Mouse (Mus musculus) heart, adult 2 months (tissue): ENCODE results near the gene Irx6. TPM values are rescaled to one million over a fixed set of nuclear protein-coding genes. Genes with fewer than 3 reads are reported as not detected.

Experiments used
- DNase-seq, 2 experiments: peaks; one replicate each; pipeline ENCODE4 v3.0.0; 2021
- H3K27ac ChIP-seq: fragments of 200-600 bp; 2 replicates; pipeline ENCODE4 v1.8.1; 2022
- H3K27me3 ChIP-seq: fragments of 200-500 bp; 2 replicates; pipeline ENCODE4 v1.6.1; 2012; ENCODE audit warnings: mild to moderate bottlenecking, low read length, inconsistent platforms, mixed read lengths; ENCODE audit not compliant: control insufficient read depth, insufficient read depth
- H3K36me3 ChIP-seq: fragments of 200-500 bp; 2 replicates; pipeline ENCODE4 v1.6.1; 2012; ENCODE audit warnings: low read length, inconsistent platforms; ENCODE audit not compliant: control insufficient read depth, insufficient read depth
- H3K4me1 ChIP-seq: fragments of 200-500 bp; 2 replicates; pipeline ENCODE4 v1.6.1; 2011; ENCODE audit warnings: low read length; ENCODE audit not compliant: control insufficient read depth, insufficient read depth
- H3K4me3 ChIP-seq: fragments of 200-600 bp; 2 replicates; pipeline ENCODE4 v1.8.1; 2022
- H3K79me2 ChIP-seq: fragments of 200-500 bp; replicated peaks from 2 replicates; pipeline ENCODE4 v1.6.1; 2012; ENCODE audit warnings: mild to moderate bottlenecking, inconsistent platforms, low read length, moderate library complexity, mixed read lengths; ENCODE audit not compliant: control insufficient read depth, insufficient read depth
- H3K9ac ChIP-seq: fragments of 200-500 bp; 2 replicates; pipeline ENCODE4 v1.6.1; 2012; ENCODE audit warnings: low read depth, mild to moderate bottlenecking, control low read depth, inconsistent platforms, low read length, mixed read lengths
- CTCF ChIP-seq: fragments of 200-600 bp; IDR thresholded peaks from 2 replicates; pipeline ENCODE4 v1.8.1; 2022; ENCODE audit warnings: antibody characterized with exemption, mild to moderate bottlenecking, moderate library complexity
- EP300 ChIP-seq: fragments of 200-500 bp; IDR thresholded peaks from 2 replicates; pipeline ENCODE4 v1.6.1; 2011; ENCODE audit warnings: low read depth, low read length, control low read depth; ENCODE audit not compliant: insufficient read depth
- POLR2A ChIP-seq: fragments of 200-500 bp; IDR thresholded peaks from 2 replicates; pipeline ENCODE4 v1.6.1; 2011; ENCODE audit warnings: mild to moderate bottlenecking, low read depth, low read length, control low read depth; ENCODE audit not compliant: insufficient read depth
- WGBS: fragments of 180-500 bp; shearing (Covaris S2); methylation state at CpG from one replicate; pipeline ENCODE4 v1.1.7; 2018; 5-methylcytosine and 5-hydroxymethylcytosine counted together
- intact Hi-C: fragments of 180-260 bp; cut with DNase I; formaldehyde crosslinking; loops from one replicate; pipeline ENCODE4 v1.15.1; 2025
- polyA plus RNA-seq: library from polyadenylated mRNA; depleted of rRNA; stranded (reverse); fragments of >200 nt; gene quantifications from 2 replicates; pipeline ENCODE4 v1.2.3, GENCODE M21; 2012
- total RNA-seq, 2 experiments: library from RNA; stranded (reverse); gene quantifications; 2 replicates each; pipeline ENCODE4 v1.2.3; 2021

Irx6 gene
- total and polyA plus RNA-seq, 3 experiments: 0.04 TPM; not detected in 2

DNA sequence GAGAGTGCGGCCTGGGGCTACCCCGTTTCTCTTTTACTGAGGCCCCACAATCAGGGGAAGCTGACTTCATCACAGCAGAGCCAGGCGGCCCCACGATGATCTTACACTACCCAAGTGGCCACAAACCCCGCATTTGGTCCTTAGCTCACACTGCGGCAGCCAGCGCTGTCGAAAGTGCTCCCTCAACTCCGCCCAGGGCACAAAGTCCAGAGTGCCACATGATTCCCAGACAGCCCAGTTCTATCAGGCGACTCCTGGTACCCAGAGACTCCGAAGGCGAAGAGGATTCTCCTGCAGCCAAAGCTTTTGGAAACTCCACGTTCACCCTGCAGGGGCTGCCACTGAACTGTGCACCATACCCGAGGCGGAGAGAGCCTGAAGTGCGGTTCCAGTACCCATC lies 4.3 kb downstream of the Irx6 start:
- Histone ChIP-seq H3K27ac (no peak overlapping the region), H3K36me3 (no peaks in the 10 kb centered on the region), H3K79me2 (no peaks in the 10 kb centered on the region), H3K4me1 (no peaks in the 10 kb centered on the region), H3K4me3 (no peak overlapping the region), H3K27me3 (peaks cover 7% of the 10 kb centered on the region), H3K9ac (no peak overlapping the region)
- 22% methylated on average over 16 of the region's 16 CpGs for WGBS
- TF ChIP-seq POLR2A: no peak
- TF ChIP-seq CTCF: no peak
- no peak for TF ChIP-seq EP300
- intact Hi-C loops: no loop called here
- DNase-seq: no peak

- Histone ChIP-seq H3K36me3 (no peaks in the 10 kb centered on the region), H3K27me3 (no peaks in the 10 kb centered on the region), H3K27ac (no peak overlapping the region), H3K4me1 (peaks cover 2% of the 10 kb centered on the region), H3K79me2 (no peaks in the 10 kb centered on the region), H3K9ac (no peak overlapping the region), H3K4me3 (no peak overlapping the region)
- 74% methylated on average over 5 of the region's 5 CpGs for WGBS
- intact Hi-C loops: no loop called here
- DNase-seq: no peak
- TF ChIP-seq CTCF: no peak
- no peak for TF ChIP-seq EP300
- no peak for TF ChIP-seq POLR2A
These were observed 23.3 kb downstream of the Irx6 start for GRCm38 (mm10) chr8:92697361-92697760.

- H3K9ac ChIP-seq: no peak overlapping the region
These were observed 24.3 kb downstream of the Irx6 start for GRCm38 (mm10) chr8:92698411-92698810.

GRCm38 (mm10) chr8:92699922-92700540 lies 25.9 kb downstream of the Irx6 start:
- H3K4me1 ChIP-seq: peaks cover 3% of the 10 kb centered on the region
- no peaks in the 10 kb centered on the region for H3K27me3 ChIP-seq
- no peaks in the 10 kb centered on the region for H3K79me2 ChIP-seq
- WGBS: 77% methylated on average over 8 of the region's 8 CpGs
- TF ChIP-seq POLR2A: no peak
- no peak for TF ChIP-seq CTCF
- TF ChIP-seq EP300: no peak
- no peak overlapping the region for H3K9ac ChIP-seq
- H3K36me3 ChIP-seq: peaks cover 3% of the 10 kb centered on the region; the same call in 1 of the 2 replicates
- H3K27ac ChIP-seq: no peak overlapping the region
- DNase-seq: no peak
- no peak overlapping the region for H3K4me3 ChIP-seq
- intact Hi-C loops: no loop called here

More at GRCm38 (mm10) chr8:92698411-92698810, 24.3 kb downstream of the Irx6 start:
- H3K27ac ChIP-seq: no peak overlapping the region
- 63% methylated on average over 3 of the region's 3 CpGs for WGBS
- H3K36me3 ChIP-seq: no peaks in the 10 kb centered on the region
- no peak for DNase-seq
- no peak overlapping the region for H3K4me3 ChIP-seq
- H3K27me3 ChIP-seq: no peaks in the 10 kb centered on the region
- intact Hi-C loops: no loop called here
- peaks cover 2% of the 10 kb centered on the region for H3K4me1 ChIP-seq
- TF ChIP-seq EP300 (no peak), POLR2A (no peak), CTCF (no peak)
- no peaks in the 10 kb centered on the region for H3K79me2 ChIP-seq

- Histone ChIP-seq H3K4me1 (peaks cover 3% of the 10 kb centered on the region), H3K79me2 (no peaks in the 10 kb centered on the region), H3K27ac (peak overlapping the region; percentile 28), H3K36me3 (peaks cover 3% of the 10 kb centered on the region; the same call in 1 of the 2 replicates), H3K4me3 (no peak overlapping the region), H3K9ac (no peak overlapping the region), H3K27me3 (no peaks in the 10 kb centered on the region)
- TF ChIP-seq POLR2A (no peak), EP300 (0 out of 2 replicates have a peak, but pooled peaks have one; percentile 25)
- DNase-seq: peak; percentile 42 to 48
- 41% methylated on average over 3 of the region's 3 CpGs for WGBS
- intact Hi-C loops: no loop called here
These were observed 29.3 kb downstream of the Irx6 start for GRCm38 (mm10) chr8:92703375-92703774.

DNA sequence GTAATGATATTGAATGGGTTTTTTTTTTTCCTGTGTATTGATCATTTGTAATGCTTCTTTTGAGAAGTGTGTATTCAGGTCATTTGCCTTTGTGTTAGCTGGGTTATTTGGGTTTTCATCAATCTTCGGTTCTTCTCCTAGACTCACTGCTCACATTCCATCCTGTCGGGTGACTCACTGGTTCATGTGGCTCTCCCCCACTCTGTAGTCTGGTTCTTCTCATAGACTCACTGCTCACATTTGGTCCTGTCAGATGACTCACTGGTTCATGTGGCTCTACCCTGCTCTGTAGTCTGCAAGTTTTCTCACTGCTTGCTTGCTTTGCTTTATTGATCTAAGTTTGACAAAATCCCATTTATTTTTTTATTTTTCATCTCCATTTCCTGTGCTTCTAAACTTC lies 32.2 kb downstream of the Irx6 start:
- intact Hi-C loops: no loop called here
- Histone ChIP-seq H3K9ac (no peak overlapping the region), H3K36me3 (peaks cover 3% of the 10 kb centered on the region; the same call in 1 of the 2 replicates), H3K4me1 (peaks cover 2% of the 10 kb centered on the region), H3K27ac (no peak overlapping the region), H3K79me2 (no peaks in the 10 kb centered on the region), H3K27me3 (no peaks in the 10 kb centered on the region), H3K4me3 (no peak overlapping the region)
- WGBS: 25% methylated on average over 2 of the region's 2 CpGs
- TF ChIP-seq EP300: no peak
- TF ChIP-seq CTCF: no peak
- TF ChIP-seq POLR2A: no peak
- no peak for DNase-seq
